Mouse (Mus musculus): Measurements from ENCODE around the gene Tff1. TPM values are rescaled to one million over a fixed set of nuclear protein-coding genes. Genes with fewer than 3 reads are reported as not detected.

The Tff1 gene
- polyA plus RNA-seq, 1 experiment from 2014 or later = not detected

DNA sequence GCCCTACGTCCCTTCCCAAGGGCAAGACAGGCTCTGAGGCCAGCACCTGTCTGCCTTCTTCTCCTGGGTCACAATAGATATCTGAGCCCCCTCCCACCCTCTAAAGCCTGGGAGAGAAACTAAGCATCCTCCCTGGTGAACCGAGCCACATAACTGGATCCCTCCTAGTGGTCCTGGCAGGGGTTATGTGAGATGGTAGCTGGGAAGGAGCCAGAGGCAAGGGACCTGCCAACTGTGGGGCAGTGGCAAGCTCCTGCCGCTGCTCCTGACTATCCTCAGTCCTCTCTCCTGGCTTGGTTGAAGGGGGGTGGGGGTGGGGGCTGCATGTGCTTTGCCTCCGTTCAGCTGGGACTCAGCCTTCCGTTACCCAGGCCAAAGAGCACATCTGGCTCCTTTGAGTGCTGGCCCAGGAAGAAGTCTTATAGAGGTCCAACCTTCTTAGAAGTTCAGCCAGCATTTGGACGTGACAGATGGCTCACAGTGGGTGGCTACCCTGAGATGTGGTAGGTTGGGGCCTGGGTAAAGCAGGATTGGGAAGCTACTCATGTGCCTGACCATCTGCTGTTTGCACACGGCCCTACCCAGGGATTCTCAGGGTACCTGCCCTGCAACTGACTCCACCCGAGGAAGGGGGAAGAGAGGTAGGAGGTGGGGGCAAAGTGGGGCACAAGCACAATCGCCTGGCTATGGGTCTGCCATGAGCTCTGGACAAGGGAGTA, 39.4 kb downstream of the Tff1 start:
- Histone ChIP-seq H3K27ac (peak overlapping the region; percentile 40; the same call in 1 of the 2 replicates), H3K36me3 (no peaks in the 10 kb centered on the region), H3K4me2 (no peak overlapping the region), H3K9me3 (peaks cover 5% of the 10 kb centered on the region), H3K4me3 (no peak overlapping the region), H3K9ac (no peak overlapping the region), H3K4me1 (replicated peaks) (peaks cover 12% of the 10 kb centered on the region), H3K27me3 (no peaks in the 10 kb centered on the region)
- peak; percentile 36; the same call in 1 of the 2 replicates for ATAC-seq (ENCODE audit: low FRiP score)
- 36% methylated on average over 9 of the region's 9 CpGs for WGBS

GRCm38 (mm10) chr17:31121975-31122374, 43.1 kb downstream of the Tff1 start:
- Histone ChIP-seq H3K4me3 (no peak overlapping the region), H3K4me2 (no peak overlapping the region), H3K36me3 (peaks cover 5% of the 10 kb centered on the region), H3K9ac (no peak overlapping the region), H3K27me3 (no peaks in the 10 kb centered on the region), H3K4me1 (replicated peaks) (peaks cover 12% of the 10 kb centered on the region), H3K27ac (no peak overlapping the region), H3K9me3 (peaks cover 5% of the 10 kb centered on the region)
- WGBS = 16% methylated on average over 8 of the region's 8 CpGs
- no peak for ATAC-seq (ENCODE audit: low FRiP score)

DNA sequence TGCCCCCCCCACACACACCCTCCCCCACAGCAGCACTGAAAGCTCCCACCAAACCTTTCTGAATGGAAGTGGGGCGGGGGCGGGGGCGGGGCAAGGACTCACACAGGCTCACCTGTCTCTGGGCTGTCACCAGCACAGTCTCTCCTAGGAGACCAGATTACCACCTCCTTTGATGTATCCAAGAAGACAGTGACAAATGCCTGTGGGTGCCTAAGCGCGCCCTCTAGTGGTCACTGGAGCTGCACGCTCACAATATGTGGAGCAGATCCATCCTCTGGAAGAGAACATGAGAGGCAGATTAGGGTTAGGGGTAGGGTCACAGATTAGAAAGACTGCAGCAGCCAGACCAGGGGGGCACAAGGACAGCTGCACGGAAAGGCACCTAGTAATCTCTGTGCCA, 45.6 kb downstream of the Tff1 start:
- H3K27ac ChIP-seq = no peak overlapping the region
- peaks cover 5% of the 10 kb centered on the region for H3K9me3 ChIP-seq
- peak; percentile 59 for ATAC-seq (ENCODE audit: low FRiP score)
- 7% methylated on average over 7 of the region's 7 CpGs for WGBS
- H3K27me3 ChIP-seq = no peaks in the 10 kb centered on the region
- peaks cover 23% of the 10 kb centered on the region for H3K36me3 ChIP-seq
- no peaks in the 10 kb centered on the region for H3K4me1 ChIP-seq (replicated peaks)
- H3K4me3 ChIP-seq = no peak overlapping the region
- H3K9ac ChIP-seq = no peak overlapping the region
- H3K4me2 ChIP-seq = no peak overlapping the region

DNA sequence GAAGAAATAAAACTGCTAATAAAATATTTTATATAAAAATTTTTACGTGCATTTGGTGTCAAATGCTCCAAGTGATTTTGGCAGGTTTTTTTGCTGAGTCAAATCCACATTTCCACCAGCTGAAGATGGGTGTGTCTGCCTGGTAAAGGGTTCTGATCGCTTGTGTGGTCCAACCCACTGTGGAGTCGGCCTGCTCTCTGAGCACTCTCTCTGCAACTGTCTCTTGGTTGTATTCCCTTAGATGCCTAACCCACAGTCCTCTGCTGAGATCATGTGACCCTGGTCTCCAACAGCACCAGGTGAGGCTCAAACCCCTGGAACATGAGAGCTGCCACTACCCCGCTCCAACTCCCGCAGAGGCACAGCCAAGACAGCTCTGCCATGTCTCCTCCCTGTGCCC, 47.1 kb downstream of the Tff1 start:
- H3K9me3 ChIP-seq = no peaks in the 10 kb centered on the region
- no peak overlapping the region for H3K4me3 ChIP-seq
- H3K36me3 ChIP-seq = peaks cover 31% of the 10 kb centered on the region
- no peaks in the 10 kb centered on the region for H3K27me3 ChIP-seq
- no peak for ATAC-seq (ENCODE audit: low FRiP score)
- no peak overlapping the region for H3K27ac ChIP-seq
- peaks cover 10% of the 10 kb centered on the region for H3K4me1 ChIP-seq (replicated peaks)
- H3K4me2 ChIP-seq = no peak overlapping the region
- 91% methylated on average over 5 of the region's 5 CpGs for WGBS
- no peak overlapping the region for H3K9ac ChIP-seq

- peaks cover 49% of the 10 kb centered on the region for H3K36me3 ChIP-seq
- WGBS = 70% methylated on average over 6 of the region's 6 CpGs
These were observed 49.0 kb downstream of the Tff1 start for GRCm38 (mm10) chr17:31116063-31116462.

DNA sequence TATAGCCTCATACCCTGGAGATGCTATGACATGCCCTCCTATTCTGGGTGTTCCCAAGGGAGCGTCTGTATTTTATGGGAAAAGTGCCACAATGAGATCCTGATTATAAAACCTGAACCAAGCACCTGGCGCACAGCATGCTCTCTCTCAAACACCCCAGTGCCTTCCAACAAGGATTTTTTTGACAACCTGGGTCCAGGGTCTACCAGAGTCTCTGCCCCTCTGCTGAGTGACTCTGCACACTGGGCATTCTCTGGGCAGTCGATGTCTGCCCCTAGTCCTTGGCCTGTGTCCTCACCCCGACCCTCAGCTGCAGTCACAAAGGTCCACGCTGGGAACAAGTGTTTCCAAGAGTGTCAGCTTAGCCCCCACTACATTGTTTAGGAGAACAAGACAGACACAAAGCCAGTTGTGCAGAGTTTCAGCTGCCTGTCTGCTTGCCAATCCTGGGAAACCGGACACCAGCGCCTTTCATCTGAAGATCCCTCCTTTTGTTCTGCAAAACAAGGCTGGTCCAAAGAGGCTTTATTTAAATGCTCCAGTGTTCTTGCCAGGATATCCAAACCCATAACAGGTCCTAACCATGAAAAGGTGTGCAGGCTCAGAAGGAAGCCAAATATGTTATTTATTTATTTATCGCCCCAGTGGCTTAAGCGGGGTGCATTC, 51.8 kb downstream of the Tff1 start:
- Histone ChIP-seq H3K27me3 (no peaks in the 10 kb centered on the region), H3K4me3 (no peak overlapping the region), H3K9ac (no peak overlapping the region), H3K36me3 (peaks cover 77% of the 10 kb centered on the region), H3K4me1 (replicated peaks) (peaks cover 13% of the 10 kb centered on the region), H3K27ac (peak overlapping the region; percentile 31; the same call in 1 of the 2 replicates), H3K9me3 (no peaks in the 10 kb centered on the region), H3K4me2 (no peak overlapping the region)
- no peak for ATAC-seq (ENCODE audit: low FRiP score)
- WGBS = 27% methylated on average over 9 of the region's 9 CpGs

More at GRCm38 (mm10) chr17:31116063-31116462, 49.0 kb downstream of the Tff1 start:
- Histone ChIP-seq H3K4me1 (replicated peaks) (peaks cover 13% of the 10 kb centered on the region), H3K27me3 (no peaks in the 10 kb centered on the region), H3K4me2 (no peak overlapping the region), H3K4me3 (no peak overlapping the region), H3K9ac (no peak overlapping the region), H3K27ac (no peak overlapping the region), H3K9me3 (no peaks in the 10 kb centered on the region)
- ATAC-seq (ENCODE audit: low FRiP score) = no peak

Other genes starting within 250 kb of the Tff1 start
- gene Umodl1, start 210.6 kb downstream of the Tff1 start, polyA plus RNA-seq (2015; fragmentation: Nextera tagmentation; extraction: Ambion mirVana) = 0.04 TPM in 1 of 2 replicates, not detected in the other
- 19.3 and 21.5 TPM in 2 replicates for gene Abcg1, start 107.6 kb downstream of the Tff1 start, polyA plus RNA-seq (2015; fragmentation: Nextera tagmentation; extraction: Ambion mirVana)
- gene Tff3, start 35.6 kb downstream of the Tff1 start, polyA plus RNA-seq (2015; fragmentation: Nextera tagmentation; extraction: Ambion mirVana) = 3.5 and 3.9 TPM in 2 replicates
- gene Tff2, start 21.0 kb downstream of the Tff1 start, polyA plus RNA-seq (2015; fragmentation: Nextera tagmentation; extraction: Ambion mirVana) = not detected in 2 replicates
- gene Tmprss3, start 33.7 kb upstream of the Tff1 start, polyA plus RNA-seq (2015; fragmentation: Nextera tagmentation; extraction: Ambion mirVana) = 0.08 TPM in 1 of 2 replicates, not detected in the other
- gene Ubash3a, start 42.6 kb upstream of the Tff1 start, polyA plus RNA-seq (2015; fragmentation: Nextera tagmentation; extraction: Ambion mirVana) = 0.30 and 0.38 TPM in 2 replicates
- 5.4 and 9.0 TPM in 2 replicates for gene Rsph1, start 112.1 kb upstream of the Tff1 start, polyA plus RNA-seq (2015; fragmentation: Nextera tagmentation; extraction: Ambion mirVana)
- 13.2 and 15.5 TPM in 2 replicates for gene Slc37a1, start 121.5 kb upstream of the Tff1 start, polyA plus RNA-seq (2015; fragmentation: Nextera tagmentation; extraction: Ambion mirVana)
- 36.7 and 37.8 TPM in 2 replicates for gene Pde9a, start 220.9 kb upstream of the Tff1 start, polyA plus RNA-seq (2015; fragmentation: Nextera tagmentation; extraction: Ambion mirVana)

Measured in hindbrain, embryonic 13.5 days (tissue).